Mouse (Mus musculus): ENCODE measurements around the gene Mlip.
"Not testable (repeated sequence)": the region's sequence is repeated elsewhere in the genome, so short reads cannot be mapped to it uniquely, and the experiment has no call there.

Mlip gene

DNA sequence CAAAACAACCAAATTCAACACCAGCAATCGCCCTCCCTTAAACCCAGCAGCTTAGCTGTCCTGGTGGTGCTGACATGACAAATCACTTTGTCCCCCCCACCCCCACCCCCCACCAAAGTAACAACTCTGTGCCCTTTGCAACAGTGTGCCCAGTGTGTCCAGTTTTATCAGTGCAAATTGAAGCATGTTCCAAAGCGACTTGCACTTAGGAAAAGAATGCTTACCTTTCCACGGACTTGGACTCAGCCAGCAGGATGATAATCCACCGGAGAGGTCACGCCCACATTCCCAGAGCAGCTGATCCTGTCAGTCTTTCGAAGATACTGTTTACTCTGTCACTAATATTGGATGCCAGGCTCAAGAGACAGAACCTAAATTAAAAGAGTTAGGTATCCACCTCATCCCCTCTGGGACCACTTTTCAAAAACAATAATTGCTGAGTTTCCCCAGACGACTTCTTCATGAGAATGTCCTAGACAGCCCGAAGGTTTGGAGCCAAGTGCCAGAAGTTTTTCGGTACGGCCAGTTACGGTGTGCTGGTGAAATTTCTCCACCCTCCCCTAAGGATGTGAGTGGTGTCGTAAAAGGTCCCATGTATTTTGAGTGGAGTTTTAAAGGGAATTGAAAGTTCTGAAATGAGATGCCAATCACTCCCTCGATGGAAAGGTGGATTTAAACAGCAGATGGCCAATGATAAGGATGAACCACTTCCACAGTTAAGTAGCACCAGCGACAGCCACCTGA is at the start of gene Mlip:
Gene Mlip (minus strand): TSS at position 538 of the 744 bp plus-strand sequence.
- no peak for DNase-seq

DNA sequence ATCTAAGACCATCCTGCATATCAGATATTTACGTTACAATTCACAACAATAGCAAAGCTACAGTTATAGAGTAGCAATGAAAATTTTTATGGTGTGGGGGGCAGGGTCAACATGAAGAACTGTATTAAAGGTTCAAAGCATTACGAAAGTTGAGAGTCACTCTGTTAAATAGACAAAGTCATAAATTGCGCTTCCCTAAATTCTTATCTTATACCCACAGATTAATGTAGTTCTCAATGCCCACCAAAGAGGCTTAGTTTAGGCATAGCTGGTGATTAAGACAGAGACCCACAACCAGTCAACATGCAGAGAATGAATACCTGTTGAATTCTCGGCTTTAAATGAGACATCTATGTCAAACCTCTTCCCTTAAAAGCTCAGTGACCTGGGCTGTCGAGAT is 47.0 kb upstream of the Mlip start:
- no peak for DNase-seq

DNA sequence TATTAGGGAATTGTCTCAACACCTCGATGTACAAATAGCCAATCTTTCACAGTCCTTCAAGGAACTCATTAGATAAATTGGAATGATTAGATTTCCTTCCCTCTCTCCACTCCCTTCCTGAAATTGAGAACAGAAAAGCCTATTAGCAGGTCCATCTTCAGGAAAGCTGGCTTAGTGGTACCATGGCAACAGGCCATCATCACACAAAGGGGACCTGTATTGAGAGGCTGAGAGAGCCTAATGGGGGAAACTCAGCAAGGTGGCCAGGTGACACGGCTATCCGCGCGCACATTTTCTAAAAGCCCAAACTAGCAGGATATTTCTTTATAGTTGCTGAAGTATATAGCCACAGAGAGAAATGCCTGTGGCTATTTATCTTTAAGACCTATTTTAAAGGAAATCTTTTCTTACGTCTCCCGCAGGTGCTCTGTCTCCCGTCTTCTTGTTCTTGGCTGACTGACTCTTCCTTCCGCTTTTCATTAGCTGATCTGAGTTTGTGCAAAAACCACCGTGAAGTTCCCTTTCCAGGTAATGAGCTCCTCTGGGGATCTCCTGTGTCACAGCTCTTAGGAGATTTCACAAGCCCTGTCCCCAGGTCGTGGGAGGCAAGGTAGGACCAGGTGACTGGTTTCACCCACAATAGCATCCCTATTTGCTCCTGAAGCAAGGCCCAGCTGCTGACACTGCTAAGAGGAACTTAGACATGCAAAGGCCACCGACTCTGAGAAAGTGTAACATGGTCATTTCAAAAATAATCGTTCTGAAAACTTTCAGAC is 46.3 kb upstream of the Mlip start:
- no peak for DNase-seq

DNA sequence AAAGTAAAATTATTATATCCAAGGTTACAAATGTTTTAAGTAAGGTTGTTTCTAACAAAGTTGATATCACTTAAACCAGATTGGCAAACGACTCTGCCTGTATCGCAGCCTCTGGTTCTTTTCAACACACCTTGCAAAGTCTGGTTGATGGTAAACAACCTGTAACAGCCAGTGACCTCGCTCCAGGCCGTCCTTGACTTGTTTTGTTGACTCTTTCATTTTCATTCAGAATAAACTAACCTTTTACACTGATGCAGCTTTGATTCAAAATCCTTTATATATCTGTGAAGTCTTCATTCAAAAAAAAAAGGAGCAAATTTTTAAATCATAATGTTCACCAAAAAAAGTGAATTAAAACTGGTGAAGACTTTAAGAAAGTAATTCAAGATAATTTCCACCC is 44.3 kb upstream of the Mlip start:
- DNase-seq: no peak

DNA sequence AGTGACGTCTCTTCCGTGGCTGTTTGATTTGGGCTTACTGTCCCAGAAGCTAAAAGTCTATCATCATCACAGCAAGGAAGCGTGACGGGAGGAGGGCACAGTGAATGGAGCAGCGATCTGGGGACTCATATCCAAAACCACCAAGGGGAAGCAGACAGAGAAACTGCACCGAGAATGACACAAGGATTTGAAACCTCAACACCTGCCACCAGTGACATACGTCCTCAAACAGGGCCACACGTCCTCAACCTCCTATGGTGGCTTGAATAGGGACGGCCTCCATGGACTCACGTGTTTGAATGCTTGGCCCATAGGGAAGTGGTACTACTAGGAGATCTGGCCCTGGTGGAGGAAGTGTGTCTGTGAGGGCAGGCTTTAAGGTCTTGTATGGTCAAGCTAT is 38.5 kb upstream of the Mlip start:
- DNase-seq: no peak

DNA sequence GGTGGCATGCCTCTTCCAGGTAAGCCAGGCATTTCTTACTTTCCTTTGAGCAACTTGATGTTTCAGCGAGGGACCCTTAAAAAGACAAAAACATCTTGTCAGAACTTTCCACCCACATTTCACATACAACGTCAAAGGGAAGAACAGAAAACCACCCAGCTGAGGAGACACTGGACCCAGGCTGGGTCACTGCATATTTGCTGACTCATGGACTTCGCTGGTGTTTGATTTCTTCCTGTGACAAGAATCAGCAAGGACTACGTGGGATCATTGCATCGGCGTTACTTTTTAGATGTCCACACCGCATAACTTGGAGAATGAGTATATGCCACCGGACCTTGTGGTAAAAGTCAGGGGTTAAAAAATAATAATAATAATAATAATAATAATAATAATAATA is 36.2 kb upstream of the Mlip start:
- DNase-seq: no peak

DNA sequence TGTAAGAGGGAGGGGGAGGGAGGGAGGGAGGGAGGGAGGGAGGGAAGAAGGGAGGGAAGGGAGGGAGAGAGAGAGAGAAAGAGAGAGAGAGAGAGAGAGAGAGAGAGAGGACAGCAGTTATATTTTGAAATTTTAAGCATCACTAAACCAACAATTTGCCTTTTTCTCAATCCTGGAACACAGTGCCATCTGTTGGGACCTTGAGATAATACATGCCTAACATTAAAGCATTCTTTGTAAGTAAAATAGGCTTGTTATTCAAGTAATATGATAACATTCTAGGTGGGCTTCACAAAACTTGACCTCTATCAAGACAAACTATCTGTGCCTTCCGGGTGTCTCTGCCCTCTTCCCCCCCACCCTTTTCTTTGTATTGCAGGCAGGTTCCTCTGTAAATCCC is 34.0 kb upstream of the Mlip start:
- peak; percentile 19 to 43 for DNase-seq

DNA sequence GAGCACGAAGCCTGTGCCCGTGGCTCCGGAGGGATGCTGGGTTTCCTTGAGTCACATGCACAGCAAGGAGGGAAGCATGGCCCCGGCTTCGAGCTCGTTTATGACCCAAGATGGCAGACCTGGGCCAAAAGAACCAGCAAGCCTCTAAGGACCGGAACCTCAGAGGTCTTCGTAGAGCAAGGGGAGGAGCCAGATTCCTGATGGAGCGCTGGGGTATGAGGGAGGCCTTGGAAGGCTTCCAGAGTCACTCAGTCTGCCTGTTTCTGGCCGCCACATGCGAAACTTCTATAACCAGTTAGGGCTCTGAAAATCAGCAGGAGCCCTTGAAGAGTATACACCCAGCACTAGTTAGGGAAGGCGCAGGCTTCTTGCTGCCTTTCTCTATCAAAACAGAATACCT is 32.8 kb upstream of the Mlip start:
- no peak for DNase-seq

DNA sequence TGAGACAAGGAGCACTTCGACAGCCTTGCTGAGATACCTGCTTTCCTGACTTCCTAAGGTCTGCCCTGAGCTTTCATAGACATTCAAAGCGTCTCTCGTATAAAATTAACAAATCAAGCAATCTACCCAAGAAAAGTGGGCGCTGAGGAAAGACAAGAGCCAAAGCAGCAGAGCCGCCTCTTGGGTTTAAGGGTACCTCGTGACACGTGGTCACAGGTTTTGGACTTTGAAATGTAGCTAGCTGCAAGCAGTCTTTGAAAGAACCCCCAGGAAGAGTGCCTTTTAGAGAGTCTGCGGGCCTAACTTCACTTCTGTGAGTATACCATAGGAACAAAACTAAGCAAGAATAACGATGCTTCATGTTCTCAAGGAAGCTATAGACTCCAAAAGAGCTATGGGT is 31.9 kb upstream of the Mlip start:
- DNase-seq: no peak

DNA sequence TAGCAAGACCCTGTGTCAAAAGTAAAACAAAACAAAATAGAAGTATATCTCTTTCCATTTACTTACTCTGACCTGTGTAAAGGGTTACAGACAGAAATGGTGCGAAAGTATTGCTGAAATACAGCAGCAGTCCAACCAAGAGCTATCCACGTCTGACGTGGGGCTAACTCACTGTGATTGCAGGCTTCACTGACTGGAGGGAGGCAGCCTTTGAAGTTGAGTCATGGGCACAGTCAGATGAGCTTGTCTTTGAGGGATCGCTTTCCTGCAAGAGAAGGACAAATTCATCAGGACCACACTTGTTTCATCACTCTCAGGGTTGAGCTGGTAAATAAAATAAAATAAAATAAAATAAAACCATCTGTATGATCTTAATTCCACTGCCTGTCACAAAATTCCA is 31.2 kb upstream of the Mlip start:
- no peak for DNase-seq

DNA sequence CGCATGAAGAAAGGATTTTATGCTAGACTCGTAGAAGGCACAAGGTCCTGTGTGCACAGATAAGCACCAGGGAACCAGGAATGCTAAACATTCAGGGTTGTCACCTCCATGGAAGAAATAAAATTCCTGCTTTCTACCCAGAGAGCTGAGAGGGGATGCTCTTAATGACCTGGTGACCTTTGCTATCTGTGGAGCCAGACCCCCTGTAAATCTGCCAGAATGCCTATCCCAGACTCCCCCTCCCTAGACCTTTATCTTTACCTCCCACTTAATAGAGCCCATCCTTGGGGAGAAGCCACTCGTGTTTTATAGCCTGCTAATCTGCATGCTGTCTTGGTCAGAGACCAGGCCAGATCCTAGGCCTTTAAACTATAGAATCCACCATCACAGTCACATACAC is 29.7 kb upstream of the Mlip start:
- DNase-seq: no peak

DNA sequence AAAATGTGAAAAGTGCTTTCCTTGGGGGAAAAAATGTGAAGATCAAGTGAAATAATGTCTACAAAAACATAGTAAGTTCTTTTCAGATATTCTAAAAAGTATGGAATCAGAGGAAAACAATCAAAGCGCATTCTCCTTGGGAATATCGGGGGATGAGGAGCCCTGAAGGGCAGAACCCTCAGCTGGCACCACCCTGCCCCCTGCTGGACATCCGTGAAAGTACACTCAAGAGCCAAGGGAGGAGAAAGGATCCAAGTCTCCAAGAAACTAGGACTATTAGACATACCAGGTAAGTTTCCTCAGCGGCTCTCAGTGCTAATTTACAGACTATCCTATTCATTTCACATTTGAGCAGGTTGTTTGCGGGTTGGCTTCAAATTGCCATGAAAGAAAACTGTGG is 28.8 kb upstream of the Mlip start:
- DNase-seq: peak; percentile 90 to 92

DNA sequence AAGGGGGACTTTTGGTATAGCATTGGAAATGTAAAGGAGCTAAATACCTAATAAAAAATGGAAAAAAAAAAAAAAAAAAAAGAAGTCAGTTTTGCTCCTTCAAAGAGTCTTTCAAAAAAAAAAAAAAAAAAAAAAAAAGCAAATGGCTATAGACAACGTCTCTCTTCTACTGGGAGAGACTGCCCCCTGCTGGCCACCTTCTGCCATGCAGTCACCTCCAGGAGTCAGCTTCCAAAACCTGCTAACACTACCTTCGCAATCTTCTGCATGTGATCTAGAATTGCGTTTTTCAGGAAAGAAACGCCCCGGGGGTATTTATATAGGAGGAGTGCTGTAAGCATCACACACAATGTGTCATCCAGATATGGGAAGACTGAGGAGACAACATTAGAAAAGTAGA is 26.9 kb upstream of the Mlip start:
- peak; percentile 83 to 92 for DNase-seq

DNA sequence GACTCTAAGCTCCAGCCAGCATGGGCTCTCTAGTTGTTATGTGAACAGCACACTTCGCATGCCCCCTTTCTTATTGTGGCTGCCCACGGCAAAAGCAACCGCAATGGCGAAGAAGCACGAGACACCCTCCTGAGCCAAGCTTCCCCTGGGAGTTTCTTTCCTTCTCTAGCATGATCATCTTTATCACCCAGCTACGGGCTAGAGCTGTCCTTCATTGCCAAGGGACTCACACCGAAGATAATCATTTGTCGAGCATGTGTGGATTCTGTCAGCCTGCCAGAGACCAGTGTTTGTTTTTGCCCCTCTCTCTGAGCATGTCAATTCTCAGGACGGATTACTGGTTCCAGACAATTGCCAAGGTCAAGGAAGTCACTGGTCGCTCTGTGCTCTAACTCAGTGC is 24.9 kb upstream of the Mlip start:
- DNase-seq: peak; percentile 16 to 23

DNA sequence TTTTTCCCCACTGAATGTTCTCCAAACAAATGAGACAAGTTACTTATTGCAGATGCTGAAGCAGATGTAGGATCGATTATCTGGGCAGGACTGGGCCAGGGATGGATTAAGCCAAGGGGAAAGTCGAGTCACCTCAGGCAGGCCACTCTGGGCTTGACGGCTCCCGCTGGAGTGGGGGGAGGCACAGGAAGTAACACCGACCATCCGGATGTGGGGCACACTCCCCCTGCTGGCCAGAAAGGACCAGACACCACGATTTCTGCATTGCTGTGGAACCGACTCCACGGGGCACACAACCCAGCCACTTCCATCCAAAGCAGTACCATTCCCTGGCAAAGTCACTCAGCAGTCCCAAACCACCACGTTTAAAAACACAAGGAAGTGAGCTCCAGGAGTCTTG is 24.3 kb upstream of the Mlip start:
- peak; percentile 66 to 73 for DNase-seq

DNA sequence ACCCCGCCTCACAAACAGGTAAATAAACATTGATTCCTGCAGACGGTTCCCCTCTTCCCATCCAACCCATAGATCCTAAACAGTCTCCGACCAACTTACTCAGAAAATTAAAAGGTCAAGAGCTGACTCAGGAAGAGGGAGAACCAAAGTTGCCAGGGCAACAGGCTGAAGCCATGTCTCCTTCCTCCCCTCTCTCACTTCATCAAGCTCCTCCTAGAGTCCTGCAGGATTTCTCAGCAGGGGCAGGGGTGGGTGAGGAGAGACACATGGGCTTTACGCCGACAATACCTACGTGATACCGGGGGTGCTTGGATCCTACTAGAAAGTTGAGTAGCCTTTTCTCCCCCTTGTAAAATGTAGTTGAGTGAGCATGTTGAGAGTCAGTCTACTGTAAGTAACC is 23.8 kb upstream of the Mlip start:
- no peak for DNase-seq

DNA sequence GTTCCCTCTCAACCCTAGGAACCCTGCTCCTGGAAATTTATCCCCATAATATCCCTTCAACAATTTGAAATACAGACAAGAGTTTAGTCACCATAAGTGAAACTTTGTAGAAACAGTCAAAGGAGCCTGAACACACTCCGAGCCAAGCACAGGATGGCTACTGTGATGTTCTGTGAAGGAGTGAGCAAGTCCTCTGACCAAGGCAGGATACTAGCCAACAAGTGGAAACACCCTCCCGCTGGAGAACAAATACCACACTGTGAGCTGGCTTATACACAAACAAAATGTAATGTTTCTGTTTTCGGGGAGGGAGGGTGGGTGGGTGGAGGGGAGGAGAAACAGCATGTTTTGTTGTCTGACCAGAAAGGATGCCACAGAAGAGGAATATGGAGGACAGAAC is 17.9 kb upstream of the Mlip start:
- no peak for DNase-seq

DNA sequence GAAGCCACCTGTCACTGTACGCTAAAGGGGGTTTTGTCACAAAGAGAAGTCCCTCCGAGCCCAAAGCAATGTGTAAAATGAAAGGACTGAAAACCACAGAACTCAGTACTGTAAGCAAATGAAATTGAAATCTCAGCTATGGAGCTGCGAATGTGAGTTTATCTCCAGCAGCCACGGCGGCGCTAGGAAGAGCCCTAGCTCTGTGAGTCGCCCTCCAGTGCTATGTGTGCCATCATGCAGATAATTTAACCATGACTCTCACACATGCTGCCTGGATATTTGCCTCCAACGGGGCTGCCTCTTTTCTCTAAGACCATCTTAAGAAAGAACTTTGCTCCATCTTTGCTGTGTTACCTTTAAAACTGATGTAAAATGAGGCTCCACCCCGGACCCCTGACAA is 16.5 kb upstream of the Mlip start:
- DNase-seq: peak in 1 of 2 experiments; percentile 25

DNA sequence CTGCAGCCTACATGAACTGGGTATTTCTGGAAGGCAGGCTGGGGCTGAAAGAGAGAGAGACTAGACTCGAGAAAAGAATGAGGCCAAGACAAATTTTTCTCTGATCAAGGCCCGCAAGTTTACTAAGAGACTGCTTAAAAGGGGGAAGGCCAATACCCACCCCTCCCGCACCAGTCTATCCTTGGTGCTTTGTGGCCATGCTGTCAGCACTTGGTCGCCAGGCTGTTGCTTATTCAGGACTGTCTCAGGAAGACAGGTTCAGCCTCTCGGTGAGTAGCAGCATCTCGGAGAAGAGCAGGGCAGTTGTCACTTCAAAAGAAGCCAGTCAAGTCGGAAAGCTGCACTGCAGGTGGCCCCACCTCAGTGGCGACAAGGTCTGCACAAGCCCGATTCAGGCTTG is 11.9 kb upstream of the Mlip start:
- not testable (repeated sequence) for DNase-seq

DNA sequence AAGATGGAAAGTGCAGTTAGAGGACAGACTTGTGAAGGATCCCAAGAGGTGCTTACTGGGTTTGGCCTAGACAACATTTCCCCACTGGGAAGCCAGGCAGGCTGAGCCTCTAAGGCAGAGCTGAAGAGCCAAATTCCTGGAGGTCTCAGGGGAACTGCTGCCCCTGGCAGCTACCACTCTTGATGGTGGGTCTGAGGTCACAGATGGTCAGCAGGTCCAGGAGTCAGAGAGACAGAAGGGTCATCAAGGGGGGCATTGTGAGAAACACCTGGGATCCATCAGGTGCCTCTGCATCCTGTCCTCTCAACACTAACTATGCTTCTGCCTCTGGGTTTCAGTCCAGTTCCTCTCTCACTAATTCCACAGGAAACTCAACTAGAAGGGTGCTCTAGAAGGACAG is 10.1 kb upstream of the Mlip start:
- DNase-seq: no peak

DNA sequence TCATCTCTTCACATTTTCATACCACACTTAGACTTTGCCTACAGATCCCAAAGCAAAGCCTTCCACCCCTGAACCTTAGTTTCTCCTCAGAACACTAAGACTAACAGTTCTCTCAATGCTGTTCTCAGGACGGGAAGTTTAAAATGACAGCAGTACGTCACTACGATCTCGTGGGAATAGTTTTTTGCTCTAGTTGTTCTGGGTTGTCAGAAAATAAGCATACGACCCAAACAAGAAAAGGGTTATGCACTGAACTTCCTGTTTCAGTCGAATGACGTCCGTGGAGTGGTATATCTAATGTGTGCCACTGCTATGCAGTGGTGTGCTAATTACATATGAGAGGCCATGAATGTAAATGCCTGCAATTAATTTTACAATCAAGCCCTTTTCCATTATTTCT is 7.9 kb upstream of the Mlip start:
- no peak for DNase-seq

DNA sequence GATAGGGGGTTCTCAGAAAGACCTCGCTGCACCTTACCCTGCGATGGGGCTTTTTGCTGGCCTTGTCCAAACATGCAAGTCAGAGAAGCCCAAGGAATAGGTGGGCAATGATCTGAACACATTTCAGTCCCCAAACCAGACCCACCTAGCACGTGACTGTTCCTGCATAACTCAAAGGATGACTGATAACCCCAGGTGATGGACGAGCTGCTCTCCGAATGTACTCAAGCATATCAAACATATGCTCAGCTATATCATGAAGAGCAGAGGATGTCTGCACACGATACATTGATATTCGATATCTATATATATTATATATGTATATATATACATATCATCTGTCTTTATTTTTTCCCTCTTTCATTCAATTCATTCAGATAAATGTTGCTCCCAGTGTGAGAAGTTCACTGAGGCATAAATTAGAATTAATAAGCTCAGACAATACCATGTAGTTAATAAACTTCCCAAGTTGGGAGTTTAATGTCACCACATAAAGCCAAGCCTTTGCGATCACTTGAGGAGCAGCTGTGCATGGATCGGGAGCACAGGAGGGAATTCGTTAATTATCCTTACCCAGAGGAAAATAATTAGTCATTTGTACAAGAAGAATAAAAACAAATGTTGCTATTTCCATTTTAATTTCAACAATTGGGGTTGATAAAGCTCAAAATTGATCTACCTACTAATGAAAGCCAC is 6.7 kb upstream of the Mlip start:
- no peak for DNase-seq

DNA sequence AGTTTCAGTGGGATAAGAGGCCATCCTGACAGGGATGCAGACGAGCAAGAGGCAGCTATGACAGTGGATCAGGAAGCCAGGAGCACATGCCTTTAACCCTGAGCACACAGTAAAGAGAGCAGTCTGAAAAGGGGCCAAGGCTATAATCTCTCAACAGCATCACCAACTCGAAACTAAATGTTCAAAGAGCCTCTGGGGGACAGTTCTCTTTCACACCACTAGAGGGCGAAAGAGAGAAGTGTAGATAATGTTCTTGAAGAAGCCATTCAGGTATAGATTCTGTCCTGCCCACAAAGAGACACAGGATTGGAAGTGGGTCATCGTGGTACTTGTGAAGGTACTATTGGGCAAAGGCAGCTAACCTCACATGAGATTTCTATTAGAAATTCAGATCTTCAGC is 1.2 kb upstream of the Mlip start:
- no peak for DNase-seq

DNA sequence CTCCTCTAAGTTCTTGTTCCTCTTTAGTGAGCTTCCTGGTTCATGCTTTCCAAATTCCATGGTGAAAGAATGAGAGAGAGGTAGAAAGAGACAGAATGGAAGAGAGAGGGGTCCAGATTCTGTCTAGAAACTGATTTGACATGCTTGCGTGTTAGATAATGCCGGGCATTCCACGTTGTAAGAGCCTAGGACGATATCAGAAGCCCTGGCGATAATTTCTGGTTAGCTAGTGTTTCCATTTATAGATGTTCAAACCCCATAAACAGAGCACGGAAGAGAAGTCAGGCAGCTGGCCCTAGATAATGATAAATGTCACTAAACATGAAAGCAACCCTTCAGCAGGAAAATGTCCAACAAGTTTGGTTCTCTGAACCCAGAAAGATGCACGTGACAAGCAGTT is 5.1 kb downstream of the Mlip start:
- no peak for DNase-seq
